Mouse (Mus musculus) E14TG2a.4 (cell line): ENCODE results near the gene Iqck.

ENCODE experiments used
- H3K27me3 ChIP-seq: 2 replicates; pipeline ENCODE4 v1.6.1; 2014; ENCODE audit warnings: low read length, control low read depth; ENCODE audit not compliant: insufficient read depth
- H3K36me3 ChIP-seq: 2 replicates; pipeline ENCODE4 v1.6.1; 2014; ENCODE audit warnings: low read length, control low read depth; ENCODE audit not compliant: insufficient read depth
- H3K4me1 ChIP-seq: replicated peaks from 2 replicates; pipeline ENCODE4 v1.6.1; 2014; ENCODE audit warnings: low read depth, low read length, control low read depth
- H3K4me3 ChIP-seq: replicated peaks from 2 replicates; pipeline ENCODE4 v1.5.1; 2014; ENCODE audit warnings: mild to moderate bottlenecking, low read length
- H3K9me3 ChIP-seq: 2 replicates; pipeline ENCODE4 v1.6.1; 2014; ENCODE audit warnings: low read length, control low read depth
- CTCF ChIP-seq: conservative IDR thresholded peaks from 2 replicates; pipeline ENCODE4 v1.5.1; 2014; ENCODE audit warnings: low read length
- NANOG ChIP-seq: IDR thresholded peaks from 2 replicates; pipeline ENCODE4 v1.6.1; 2014; ENCODE audit warnings: borderline replicate concordance, low read length, mixed read lengths
- POU5F1 ChIP-seq: IDR thresholded peaks from 2 replicates; pipeline ENCODE4 v1.6.1; 2014; ENCODE audit warnings: low read length, borderline replicate concordance

The Iqck gene

GRCm38 (mm10) chr7:118855877-118856304, 339 bp downstream of the Iqck start, which contains the start of gene Knop1:
Gene Knop1 (minus strand): TSS chr7:118856254.
- H3K4me1 ChIP-seq, result peaks cover 47% of the 10 kb centered on the region
- no peaks in the 10 kb centered on the region for H3K9me3 ChIP-seq
- TF ChIP-seq NANOG, result no peak
- no peak for TF ChIP-seq CTCF
- no peak for TF ChIP-seq POU5F1
- peaks cover 46% of the 10 kb centered on the region for H3K36me3 ChIP-seq
- no peaks in the 10 kb centered on the region for H3K27me3 ChIP-seq
- H3K4me3 ChIP-seq, result peak within 1 kb of the TSS; percentile 92

GRCm38 (mm10) chr7:118858640-118859039, 3.1 kb downstream of the Iqck start:
- H3K36me3 ChIP-seq, result peaks cover 19% of the 10 kb centered on the region
- H3K4me1 ChIP-seq, result peaks cover 20% of the 10 kb centered on the region
- no peaks in the 10 kb centered on the region for H3K9me3 ChIP-seq
- H3K27me3 ChIP-seq, result no peaks in the 10 kb centered on the region
- TF ChIP-seq POU5F1 (no peak), CTCF (no peak), NANOG (no peak)
- H3K4me3 ChIP-seq, result no peak overlapping the region

GRCm38 (mm10) chr7:118865362-118865761, 9.8 kb downstream of the Iqck start:
- Histone ChIP-seq H3K9me3 (no peaks in the 10 kb centered on the region), H3K4me1 (no peaks in the 10 kb centered on the region), H3K27me3 (no peaks in the 10 kb centered on the region), H3K36me3 (no peaks in the 10 kb centered on the region), H3K4me3 (no peak overlapping the region)
- TF ChIP-seq CTCF, result no peak
- no peak for TF ChIP-seq NANOG

- Histone ChIP-seq H3K4me1 (peaks cover 11% of the 10 kb centered on the region), H3K27me3 (0 out of 2 replicates have a peak, but pooled peaks cover 4% of the 10 kb centered on the region), H3K36me3 (no peaks in the 10 kb centered on the region), H3K4me3 (no peak overlapping the region), H3K9me3 (no peaks in the 10 kb centered on the region)
- TF ChIP-seq NANOG (no peak), CTCF (peak; percentile 65), POU5F1 (no peak)
Measured at GRCm38 (mm10) chr7:118879466-118880029, 24.0 kb downstream of the Iqck start.

- Histone ChIP-seq H3K4me3 (no peak overlapping the region), H3K27me3 (peaks cover 4% of the 10 kb centered on the region; the same call in 1 of the 2 replicates), H3K4me1 (peaks cover 42% of the 10 kb centered on the region), H3K36me3 (no peaks in the 10 kb centered on the region), H3K9me3 (no peaks in the 10 kb centered on the region)
- no peak for TF ChIP-seq CTCF
- TF ChIP-seq POU5F1, result no peak
- TF ChIP-seq NANOG, result no peak
Measured at GRCm38 (mm10) chr7:118883957-118884356, 28.4 kb downstream of the Iqck start.

- TF ChIP-seq NANOG, result no peak
- TF ChIP-seq POU5F1, result no peak
- TF ChIP-seq CTCF, result no peak
- Histone ChIP-seq H3K27me3 (peaks cover 4% of the 10 kb centered on the region; the same call in 1 of the 2 replicates), H3K36me3 (no peaks in the 10 kb centered on the region), H3K4me3 (no peak overlapping the region), H3K4me1 (peaks cover 51% of the 10 kb centered on the region), H3K9me3 (no peaks in the 10 kb centered on the region)
Measured at GRCm38 (mm10) chr7:118884969-118885368, 29.4 kb downstream of the Iqck start.

- Histone ChIP-seq H3K27me3 (no peaks in the 10 kb centered on the region; the same call in 1 of the 2 replicates), H3K36me3 (no peaks in the 10 kb centered on the region), H3K9me3 (no peaks in the 10 kb centered on the region), H3K4me1 (peaks cover 58% of the 10 kb centered on the region), H3K4me3 (no peak overlapping the region)
- TF ChIP-seq NANOG, result peak; percentile 90
- TF ChIP-seq CTCF, result no peak
Measured at GRCm38 (mm10) chr7:118887303-118888055, 31.9 kb downstream of the Iqck start.

GRCm38 (mm10) chr7:118889046-118889680, 33.6 kb downstream of the Iqck start:
- no peaks in the 10 kb centered on the region for H3K36me3 ChIP-seq
- peaks cover 47% of the 10 kb centered on the region for H3K4me1 ChIP-seq
- no peaks in the 10 kb centered on the region; the same call in 1 of the 2 replicates for H3K27me3 ChIP-seq
- no peak overlapping the region for H3K4me3 ChIP-seq
- no peaks in the 10 kb centered on the region for H3K9me3 ChIP-seq
- no peak for TF ChIP-seq NANOG
- no peak for TF ChIP-seq POU5F1
- TF ChIP-seq CTCF, result no peak
